Mouse (Mus musculus): ENCODE results near the gene Olfr456. TPM values are rescaled to one million over a fixed set of nuclear protein-coding genes. Genes with fewer than 3 reads are reported as not detected.
"Not testable (repeated sequence)": the region's sequence is repeated elsewhere in the genome, so short reads cannot be mapped to it uniquely, and the experiment has no call there.

Olfr456 gene
- not detected in 2 replicates for total RNA-seq (2017)

GRCm38 (mm10) chr6:42487114-42487513 is at the start of gene Olfr456:
Gene Olfr456 (minus strand): TSS chr6:42487214.
- no peak for ATAC-seq (replicated peaks in 1 of 2; ENCODE audit: insufficient read depth in 1 of 2, low FRiP score in 2 of 2, low TSS enrichment in 1 of 2, low read depth in 1 of 2, poor library complexity in 2 of 2, severe bottlenecking in 2 of 2)

GRCm38 (mm10) chr6:42513461-42513860 is 26.4 kb upstream of the Olfr456 start:
- ATAC-seq (replicated peaks in 1 of 2; ENCODE audit: insufficient read depth in 1 of 2, low FRiP score in 2 of 2, low TSS enrichment in 1 of 2, low read depth in 1 of 2, poor library complexity in 2 of 2, severe bottlenecking in 2 of 2): no peak

- no peak for ATAC-seq (replicated peaks in 1 of 2; ENCODE audit: insufficient read depth in 1 of 2, low FRiP score in 2 of 2, low TSS enrichment in 1 of 2, low read depth in 1 of 2, poor library complexity in 2 of 2, severe bottlenecking in 2 of 2)
Observed at GRCm38 (mm10) chr6:42509311-42509710, 22.3 kb upstream of the Olfr456 start.

GRCm38 (mm10) chr6:42503478-42503877 is 16.5 kb upstream of the Olfr456 start:
- ATAC-seq (replicated peaks in 1 of 2; ENCODE audit: insufficient read depth in 1 of 2, low FRiP score in 2 of 2, low TSS enrichment in 1 of 2, low read depth in 1 of 2, poor library complexity in 2 of 2, severe bottlenecking in 2 of 2): no peak

GRCm38 (mm10) chr6:42489731-42490130 is 2.7 kb upstream of the Olfr456 start:
- ATAC-seq (replicated peaks in 1 of 2; ENCODE audit: insufficient read depth in 1 of 2, low FRiP score in 2 of 2, low TSS enrichment in 1 of 2, low read depth in 1 of 2, poor library complexity in 2 of 2, severe bottlenecking in 2 of 2): no peak

- no peak for ATAC-seq (replicated peaks in 1 of 2; ENCODE audit: insufficient read depth in 1 of 2, low FRiP score in 2 of 2, low TSS enrichment in 1 of 2, low read depth in 1 of 2, poor library complexity in 2 of 2, severe bottlenecking in 2 of 2)
Observed at GRCm38 (mm10) chr6:42484633-42485032, 2.4 kb downstream of the Olfr456 start.

- ATAC-seq (replicated peaks in 1 of 2; ENCODE audit: insufficient read depth in 1 of 2, low FRiP score in 2 of 2, low TSS enrichment in 1 of 2, low read depth in 1 of 2, poor library complexity in 2 of 2, severe bottlenecking in 2 of 2): no peak
Observed at GRCm38 (mm10) chr6:42476235-42476634, 10.8 kb downstream of the Olfr456 start, which contains the start of gene Olfr457. Gene Olfr457 (minus strand): TSS chr6:42476335.

- not testable (repeated sequence) for ATAC-seq (replicated peaks in 1 of 2; ENCODE audit: insufficient read depth in 1 of 2, low FRiP score in 2 of 2, low TSS enrichment in 1 of 2, low read depth in 1 of 2, poor library complexity in 2 of 2, severe bottlenecking in 2 of 2)
Observed at GRCm38 (mm10) chr6:42471298-42471697, 15.7 kb downstream of the Olfr456 start.

- ATAC-seq (replicated peaks in 1 of 2; ENCODE audit: insufficient read depth in 1 of 2, low FRiP score in 2 of 2, low TSS enrichment in 1 of 2, low read depth in 1 of 2, poor library complexity in 2 of 2, severe bottlenecking in 2 of 2): no peak
Observed at GRCm38 (mm10) chr6:42470542-42470941, 16.5 kb downstream of the Olfr456 start.

GRCm38 (mm10) chr6:42465096-42465495 is 21.9 kb downstream of the Olfr456 start, which contains the start of gene Olfr458:
Gene Olfr458 (minus strand): TSS chr6:42465196.
- no peak for ATAC-seq (replicated peaks in 1 of 2; ENCODE audit: insufficient read depth in 1 of 2, low FRiP score in 2 of 2, low TSS enrichment in 1 of 2, low read depth in 1 of 2, poor library complexity in 2 of 2, severe bottlenecking in 2 of 2)

- ATAC-seq (replicated peaks in 1 of 2; ENCODE audit: insufficient read depth in 1 of 2, low FRiP score in 2 of 2, low TSS enrichment in 1 of 2, low read depth in 1 of 2, poor library complexity in 2 of 2, severe bottlenecking in 2 of 2): no peak
Observed at GRCm38 (mm10) chr6:42447381-42447780, 39.6 kb downstream of the Olfr456 start.

GRCm38 (mm10) chr6:42444491-42444890 is 42.5 kb downstream of the Olfr456 start:
- no peak for ATAC-seq (replicated peaks in 1 of 2; ENCODE audit: insufficient read depth in 1 of 2, low FRiP score in 2 of 2, low TSS enrichment in 1 of 2, low read depth in 1 of 2, poor library complexity in 2 of 2, severe bottlenecking in 2 of 2)

GRCm38 (mm10) chr6:42441395-42441794 is 45.6 kb downstream of the Olfr456 start:
- ATAC-seq (replicated peaks in 1 of 2; ENCODE audit: insufficient read depth in 1 of 2, low FRiP score in 2 of 2, low TSS enrichment in 1 of 2, low read depth in 1 of 2, poor library complexity in 2 of 2, severe bottlenecking in 2 of 2): no peak

Other genes starting within 250 kb of the Olfr456 start
- 19.0 and 25.7 TPM in 2 replicates for gene Gstk1, start 241.3 kb downstream of the Olfr456 start, total RNA-seq (2017)
- not detected in 2 replicates for gene Tmem139, start 225.2 kb downstream of the Olfr456 start, total RNA-seq (2017)
- gene Casp2, start 222.2 kb downstream of the Olfr456 start, total RNA-seq (2017): 101 and 111 TPM in 2 replicates
- gene Clcn1, start 200.5 kb downstream of the Olfr456 start, total RNA-seq (2017): 0.75 TPM in 1 of 2 replicates, not detected in the other
- not detected in 2 replicates for gene Fam131b, start 162.6 kb downstream of the Olfr456 start, total RNA-seq (2017)
- gene Zyx, start 137.6 kb downstream of the Olfr456 start, total RNA-seq (2017): 71.2 and 71.8 TPM in 2 replicates
- gene Epha1, start 113.9 kb downstream of the Olfr456 start, total RNA-seq (2017): 0.56 and 0.84 TPM in 2 replicates
- not detected in 2 replicates for gene Tas2r143, start 87.0 kb downstream of the Olfr456 start, total RNA-seq (2017)
- not detected in 2 replicates for gene Tas2r135, start 81.8 kb downstream of the Olfr456 start, total RNA-seq (2017)
- gene Tas2r126, start 52.7 kb downstream of the Olfr456 start, total RNA-seq (2017): not detected in 2 replicates
- gene Olfr458, start 22.0 kb downstream of the Olfr456 start, total RNA-seq (2017): not detected in 2 replicates
- gene Olfr457, start 10.9 kb downstream of the Olfr456 start, total RNA-seq (2017): not detected in 2 replicates
- not detected in 2 replicates for gene Olfr455, start 60.4 kb upstream of the Olfr456 start, total RNA-seq (2017)
- gene Tcaf3, start 110.5 kb upstream of the Olfr456 start, total RNA-seq (2017): not detected in 2 replicates
- gene Tcaf2, start 158.0 kb upstream of the Olfr456 start, total RNA-seq (2017): 0.20 and 1.3 TPM in 2 replicates
- gene Tcaf1, start 222.9 kb upstream of the Olfr456 start, total RNA-seq (2017): 3.0 and 12.7 TPM in 2 replicates